Mouse (Mus musculus) liver, embryonic 14.5 days (tissue): Measurements from ENCODE around the gene Snapin. TPM values are rescaled to one million over a fixed set of nuclear protein-coding genes. Genes with fewer than 3 reads are reported as not detected.
A peak's percentile ranks its signal among the peaks of the same experiment; 100 is the strongest.

ENCODE experiments used
- ATAC-seq: fragments of 200-750 bp; cut with Nextera tagmentation; 2 replicates; pipeline ENCODE4 v1.8.0; 2017; ENCODE audit warnings: moderate number of reproducible peaks, mild to moderate bottlenecking, moderate library complexity; ENCODE audit not compliant: insufficient read depth
- DNase-seq, 3 experiments: peaks; one replicate each; pipeline ENCODE4 v3.0.0-alpha.2; 2012 to 2013; ENCODE audit warnings: low read depth in 3 of 3, low spot score in 3 of 3
- H3K27ac ChIP-seq: fragments of 300-500 bp; sonication (generic); 2 replicates; pipeline ENCODE4 v1.5.1; 2014; ENCODE audit warnings: moderate library complexity, mild to moderate bottlenecking, control low read depth, inconsistent platforms
- H3K27me3 ChIP-seq: fragments of 300-500 bp; sonication (generic); 2 replicates; pipeline ENCODE4 v1.6.1; 2014; ENCODE audit warnings: mild to moderate bottlenecking, low read length, moderate library complexity; ENCODE audit not compliant: control insufficient read depth, insufficient read depth
- H3K36me3 ChIP-seq: fragments of 300-500 bp; sonication (generic); replicated peaks from 2 replicates; pipeline ENCODE4 v1.6.1; 2014; ENCODE audit warnings: low read depth; ENCODE audit not compliant: control insufficient read depth, insufficient read depth
- H3K4me1 ChIP-seq, 2 experiments: fragments of 200-500 bp in 1 of 2; fragments of 300-500 bp in 1 of 2; sonication (generic) in 1 of 2; replicated peaks; 2 replicates each; pipeline ENCODE4 v1.6.1; 2012 to 2014; ENCODE audit warnings: antibody characterized with exemption in 1 of 2, inconsistent platforms in 1 of 2, low read length in 1 of 2; ENCODE audit not compliant: control insufficient read depth in 2 of 2, insufficient read depth in 2 of 2
- H3K4me2 ChIP-seq: fragments of 300-500 bp; sonication (generic); 2 replicates; pipeline ENCODE4 v1.6.1; 2014; ENCODE audit warnings: low read depth, mild to moderate bottlenecking, control low read depth, moderate library complexity
- H3K4me3 ChIP-seq, 2 experiments: fragments of 200-500 bp in 1 of 2; fragments of 300-500 bp in 1 of 2; sonication (generic) in 1 of 2; 2 replicates each; pipeline ENCODE4 v1.5.1; 2012 to 2014; ENCODE audit warnings: low read depth in 2 of 2, low read length in 2 of 2, mild to moderate bottlenecking in 2 of 2, control low read depth in 1 of 2, inconsistent platforms in 1 of 2, moderate library complexity in 1 of 2; ENCODE audit not compliant: insufficient read depth in 1 of 2
- H3K9ac ChIP-seq: fragments of 300-500 bp; sonication (generic); replicated peaks from 2 replicates; pipeline ENCODE4 v1.6.1; 2014; ENCODE audit warnings: mild to moderate bottlenecking, control low read depth, moderate library complexity
- H3K9me3 ChIP-seq: fragments of 300-500 bp; sonication (generic); 2 replicates; pipeline ENCODE4 v1.6.1; 2016; ENCODE audit warnings: low read length, mixed read lengths; ENCODE audit not compliant: control insufficient read depth
- CTCF ChIP-seq: IDR thresholded peaks from 2 replicates; pipeline ENCODE4 v1.5.1; 2016; ENCODE audit warnings: antibody characterized with exemption, low read depth, control low read depth
- EP300 ChIP-seq: IDR thresholded peaks from 2 replicates; pipeline ENCODE4 v1.6.1; 2016; ENCODE audit warnings: antibody characterized with exemption, low read depth
- WGBS: fragments of 180-500 bp; shearing (Covaris S2); extraction: QIAGEN DNeasy Blood & Tissue Kit; methylation state at CpG from one replicate; pipeline ENCODE4 v1.1.7; 2014; ENCODE audit not compliant: insufficient replicate concordance; 5-methylcytosine and 5-hydroxymethylcytosine counted together
- polyA plus RNA-seq, 2 experiments: library from polyadenylated mRNA; depleted of rRNA in 1 of 2; stranded (reverse) in 1 of 2; unstranded in 1 of 2; fragments of >200 nt; fragmentation: Nextera tagmentation in 1 of 2; extraction: Ambion mirVana in 1 of 2; gene quantifications; 2 replicates each; pipeline versions ENCODE4 v1.2.1 to v1.2.3; 2012 to 2014

Snapin gene
- polyA plus RNA-seq, 2 experiments, result 9.3 to 17.0 TPM

DNA sequence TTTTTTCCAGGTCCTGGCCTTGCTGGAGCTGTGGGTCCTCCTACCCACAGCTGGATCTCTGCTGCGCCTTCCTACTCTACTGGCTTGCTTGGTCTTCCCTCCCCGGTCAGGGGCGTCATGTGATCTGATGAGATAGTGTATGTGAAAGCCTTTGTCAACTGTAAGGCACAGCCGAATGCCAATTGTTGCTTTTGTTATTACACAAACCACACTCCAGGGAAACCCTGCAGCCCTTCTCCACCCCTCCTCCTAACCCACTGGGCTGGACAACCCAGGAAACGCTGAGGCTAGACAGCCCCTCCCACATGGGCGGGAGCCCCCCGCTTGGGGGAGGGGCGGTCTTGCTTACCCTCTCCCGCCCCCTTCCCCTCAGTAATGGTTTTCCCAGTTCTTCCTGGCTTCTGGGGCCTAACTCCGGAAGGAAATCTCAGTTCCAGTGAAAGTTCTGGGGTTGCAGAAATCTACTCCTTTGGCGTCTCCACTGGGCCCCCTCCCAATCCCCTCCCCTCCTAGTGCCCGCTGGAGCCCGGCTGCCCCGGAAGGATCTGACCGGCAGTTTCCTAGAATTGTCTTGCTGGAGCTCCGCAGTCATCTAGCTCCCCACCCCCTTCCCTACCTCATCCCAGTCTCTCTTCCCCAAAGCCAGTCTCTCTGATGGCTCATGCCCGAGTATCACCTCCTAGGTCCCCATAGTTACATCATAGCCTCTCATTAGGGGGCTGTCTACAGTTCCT lies 44.3 kb downstream of the Snapin start:
- TF ChIP-seq CTCF (no peak), EP300 (no peak)
- H3K9ac ChIP-seq, result 0 out of 2 replicates have a peak overlapping the region, but pooled peaks have one; percentile 10
- no peak overlapping the region for H3K27ac ChIP-seq
- H3K4me2 ChIP-seq, result peak overlapping the region; percentile 49
- WGBS, result 3% methylated on average over 17 of the region's 17 CpGs
- H3K4me3 ChIP-seq, result peak overlapping the region; percentile 18 to 53
- ATAC-seq, result peak; percentile 80
- no peaks in the 10 kb centered on the region for H3K9me3 ChIP-seq
- no peaks in the 10 kb centered on the region for H3K27me3 ChIP-seq
- H3K36me3 ChIP-seq, result no peaks in the 10 kb centered on the region
- peak; percentile 40 to 41 (median 41) for DNase-seq
- peaks cover 0 to 21% of the 10 kb centered on the region in 2 experiments; a peak in 2 of 4 replicates for H3K4me1 ChIP-seq

DNA sequence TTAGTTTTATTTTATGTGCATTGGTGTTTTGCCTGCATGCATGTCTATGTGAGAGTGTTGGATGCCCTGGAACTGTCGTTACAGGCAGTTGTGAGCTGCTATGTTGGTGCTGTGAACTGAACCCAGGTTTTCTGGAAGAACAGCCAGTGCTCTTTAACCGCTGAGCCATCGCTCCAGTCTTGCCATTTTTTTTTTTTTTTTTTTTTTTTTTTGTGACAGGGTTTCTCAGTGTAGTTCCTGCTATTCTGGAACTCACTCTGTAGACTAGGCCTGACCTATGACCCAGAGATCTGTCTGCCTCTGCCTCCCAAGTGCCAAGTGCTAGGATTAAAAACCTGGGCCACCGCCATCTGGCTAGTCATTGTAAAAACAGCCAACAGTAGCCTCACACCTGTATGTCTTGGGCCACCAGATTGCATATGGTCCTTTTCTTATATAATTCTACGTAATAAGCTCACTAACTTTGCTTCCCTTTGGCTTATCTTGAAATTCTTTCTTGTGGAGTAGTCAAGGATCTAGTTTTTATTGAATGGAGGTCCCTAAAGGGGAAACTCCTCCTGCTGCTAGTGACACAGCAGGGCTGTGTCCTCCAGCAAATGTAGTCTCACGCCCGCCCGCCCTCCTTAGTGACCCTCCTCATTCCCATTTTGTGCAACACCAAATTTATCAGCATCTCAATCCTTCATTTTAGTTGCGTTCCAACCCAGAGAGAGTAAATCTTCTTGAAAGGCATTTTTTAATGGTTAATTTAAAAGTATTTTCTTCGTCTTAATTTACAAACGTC lies 45.2 kb downstream of the Snapin start:
- Histone ChIP-seq H3K27me3 (no peaks in the 10 kb centered on the region), H3K36me3 (no peaks in the 10 kb centered on the region), H3K9ac (no peak overlapping the region), H3K4me2 (peak overlapping the region; percentile 49; the same call in 1 of the 2 replicates), H3K4me1 (peaks cover 0 to 14% of the 10 kb centered on the region in 2 experiments; a peak in 2 of 4 replicates), H3K4me3 (no peak overlapping the region), H3K9me3 (no peaks in the 10 kb centered on the region), H3K27ac (no peak overlapping the region)
- 58% methylated on average over 11 of the region's 11 CpGs for WGBS
- ATAC-seq (no peak), DNase-seq (no peak)
- TF ChIP-seq CTCF (no peak), EP300 (no peak)

DNA sequence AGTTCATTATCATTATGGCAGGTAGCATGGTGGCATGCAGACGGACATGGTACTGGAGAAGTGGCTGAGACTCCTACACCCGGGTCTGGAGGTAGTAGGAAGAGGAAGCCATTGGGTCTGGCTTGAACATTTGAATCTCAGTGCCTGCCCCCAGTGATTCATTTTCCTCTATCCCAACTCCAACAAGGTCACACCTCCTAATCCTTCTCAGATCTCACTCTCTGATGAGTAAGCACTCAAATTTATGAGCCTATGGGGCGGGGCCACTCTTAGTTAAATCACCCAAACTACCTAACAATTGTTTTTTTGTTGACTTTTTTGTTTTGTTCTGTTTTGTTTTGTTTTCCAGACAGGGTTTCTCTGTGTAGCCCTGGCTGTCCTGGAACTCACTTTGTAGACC lies 46.9 kb downstream of the Snapin start:
- no peak for TF ChIP-seq EP300
- no peak for TF ChIP-seq CTCF
- Histone ChIP-seq H3K4me1 (peaks cover 0 to 12% of the 10 kb centered on the region in 2 experiments; a peak in 2 of 4 replicates), H3K36me3 (no peaks in the 10 kb centered on the region), H3K4me2 (no peak overlapping the region), H3K27ac (no peak overlapping the region), H3K9me3 (no peaks in the 10 kb centered on the region), H3K9ac (no peak overlapping the region), H3K27me3 (no peaks in the 10 kb centered on the region), H3K4me3 (no peak overlapping the region)
- DNase-seq (no peak), ATAC-seq (no peak)
- WGBS, result 53% methylated on average over 3 of the region's 3 CpGs

DNA sequence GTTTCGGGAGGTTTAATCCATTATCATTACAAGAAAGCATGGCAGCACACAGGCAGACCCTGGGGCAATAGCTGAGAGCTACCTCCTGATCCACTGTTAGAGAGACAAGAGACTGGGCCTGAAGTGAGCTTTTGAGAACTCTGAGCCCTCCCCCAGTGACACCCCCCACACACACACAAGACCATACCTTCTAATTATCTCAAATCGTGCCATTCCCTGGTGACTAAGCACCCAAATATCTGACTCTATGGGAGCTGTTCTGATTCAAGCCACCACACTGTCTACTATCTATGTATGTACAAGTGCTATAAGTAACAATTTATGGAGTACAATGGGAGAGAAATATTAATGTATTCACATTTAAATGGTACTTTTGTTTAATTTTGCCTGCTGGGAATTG lies 50.1 kb downstream of the Snapin start:
- ATAC-seq, result no peak
- WGBS, result 58% methylated on average over 2 of the region's 2 CpGs

More for the DNA sequence above, 50.1 kb downstream of the Snapin start:
- H3K4me2 ChIP-seq, result no peak overlapping the region
- TF ChIP-seq EP300 (no peak), CTCF (no peak)
- peaks cover 0 to 5% of the 10 kb centered on the region in 2 experiments; a peak in 2 of 4 replicates for H3K4me1 ChIP-seq
- no peaks in the 10 kb centered on the region for H3K9me3 ChIP-seq
- no peak overlapping the region for H3K27ac ChIP-seq
- no peak overlapping the region for H3K9ac ChIP-seq
- no peaks in the 10 kb centered on the region for H3K36me3 ChIP-seq
- no peak overlapping the region for H3K4me3 ChIP-seq
- no peak for DNase-seq
- no peaks in the 10 kb centered on the region for H3K27me3 ChIP-seq

Other genes starting within 250 kb of the Snapin start
- 0.15 and 0.27 TPM in 2 replicates for gene Creb3l4, start 247.5 kb downstream of the Snapin start, polyA plus RNA-seq (2012; rRNA removed)
- 0.24 and 0.28 TPM in 2 replicates for gene Creb3l4, start 247.5 kb downstream of the Snapin start, polyA plus RNA-seq (2014; fragmentation: Nextera tagmentation; extraction: Ambion mirVana)
- gene Slc39a1, start 242.9 kb downstream of the Snapin start, polyA plus RNA-seq (2012; rRNA removed), result 9.8 and 10.8 TPM in 2 replicates
- gene Slc39a1, start 242.9 kb downstream of the Snapin start, polyA plus RNA-seq (2014; fragmentation: Nextera tagmentation; extraction: Ambion mirVana), result 24.1 and 24.9 TPM in 2 replicates
- 7.6 and 8.9 TPM in 2 replicates for gene Crtc2, start 236.9 kb downstream of the Snapin start, polyA plus RNA-seq (2012; rRNA removed)
- 3.2 TPM in 2 replicates for gene Crtc2, start 236.9 kb downstream of the Snapin start, polyA plus RNA-seq (2014; fragmentation: Nextera tagmentation; extraction: Ambion mirVana)
- gene Dennd4b, start 225.8 kb downstream of the Snapin start, polyA plus RNA-seq (2012; rRNA removed), result 3.9 and 4.6 TPM in 2 replicates
- 1.0 and 1.6 TPM in 2 replicates for gene Dennd4b, start 225.8 kb downstream of the Snapin start, polyA plus RNA-seq (2014; fragmentation: Nextera tagmentation; extraction: Ambion mirVana)
- 4.4 and 5.6 TPM in 2 replicates for gene Gatad2b, start 197.9 kb downstream of the Snapin start, polyA plus RNA-seq (2012; rRNA removed)
- gene Gatad2b, start 197.9 kb downstream of the Snapin start, polyA plus RNA-seq (2014; fragmentation: Nextera tagmentation; extraction: Ambion mirVana), result 2.2 and 3.2 TPM in 2 replicates
- 2.1 TPM in 2 replicates for gene Slc27a3, start 101.1 kb downstream of the Snapin start, polyA plus RNA-seq (2012; rRNA removed)
- 0.76 and 1.0 TPM in 2 replicates for gene Slc27a3, start 101.1 kb downstream of the Snapin start, polyA plus RNA-seq (2014; fragmentation: Nextera tagmentation; extraction: Ambion mirVana)
- 11.3 and 12.7 TPM in 2 replicates for gene Ints3, start 57.4 kb downstream of the Snapin start, polyA plus RNA-seq (2012; rRNA removed)
- gene Ints3, start 57.4 kb downstream of the Snapin start, polyA plus RNA-seq (2014; fragmentation: Nextera tagmentation; extraction: Ambion mirVana), result 6.6 and 9.4 TPM in 2 replicates
- gene Npr1, start 25.2 kb downstream of the Snapin start, polyA plus RNA-seq (2012; rRNA removed), result 6.5 and 7.2 TPM in 2 replicates
- 2.8 and 4.0 TPM in 2 replicates for gene Npr1, start 25.2 kb downstream of the Snapin start, polyA plus RNA-seq (2014; fragmentation: Nextera tagmentation; extraction: Ambion mirVana)
- gene Ilf2, start 14.9 kb downstream of the Snapin start, polyA plus RNA-seq (2012; rRNA removed), result 23.3 and 34.5 TPM in 2 replicates
- gene Ilf2, start 14.9 kb downstream of the Snapin start, polyA plus RNA-seq (2014; fragmentation: Nextera tagmentation; extraction: Ambion mirVana), result 46.5 and 48.9 TPM in 2 replicates
- gene Chtop, start 18.5 kb upstream of the Snapin start, polyA plus RNA-seq (2012; rRNA removed), result 33.6 and 49.9 TPM in 2 replicates
- gene Chtop, start 18.5 kb upstream of the Snapin start, polyA plus RNA-seq (2014; fragmentation: Nextera tagmentation; extraction: Ambion mirVana), result 29.7 and 32.7 TPM in 2 replicates
- gene S100a1, start 23.4 kb upstream of the Snapin start, polyA plus RNA-seq (2012; rRNA removed), result 9.2 and 14.9 TPM in 2 replicates
- 20.8 and 27.1 TPM in 2 replicates for gene S100a1, start 23.4 kb upstream of the Snapin start, polyA plus RNA-seq (2014; fragmentation: Nextera tagmentation; extraction: Ambion mirVana)
- gene S100a13, start 23.4 kb upstream of the Snapin start, polyA plus RNA-seq (2012; rRNA removed), result 7.4 and 11.1 TPM in 2 replicates
- gene S100a13, start 23.4 kb upstream of the Snapin start, polyA plus RNA-seq (2014; fragmentation: Nextera tagmentation; extraction: Ambion mirVana), result 18.0 and 19.7 TPM in 2 replicates
- 0.11 and 0.13 TPM in 2 replicates for gene S100a14, start 35.8 kb upstream of the Snapin start, polyA plus RNA-seq (2012; rRNA removed)
- not detected in 2 replicates for gene S100a14, start 35.8 kb upstream of the Snapin start, polyA plus RNA-seq (2014; fragmentation: Nextera tagmentation; extraction: Ambion mirVana)
- gene S100a16, start 46.2 kb upstream of the Snapin start, polyA plus RNA-seq (2012; rRNA removed), result 12.3 and 15.5 TPM in 2 replicates
- gene S100a16, start 46.2 kb upstream of the Snapin start, polyA plus RNA-seq (2014; fragmentation: Nextera tagmentation; extraction: Ambion mirVana), result 24.1 and 24.9 TPM in 2 replicates
- not detected in 2 replicates for gene S100a3, start 69.5 kb upstream of the Snapin start, polyA plus RNA-seq (2012; rRNA removed)
- 0.20 TPM in 1 of 2 replicates, not detected in the other for gene S100a3, start 69.5 kb upstream of the Snapin start, polyA plus RNA-seq (2014; fragmentation: Nextera tagmentation; extraction: Ambion mirVana)
- not detected in 2 replicates for gene S100a2, start 99.2 kb upstream of the Snapin start, polyA plus RNA-seq (2012; rRNA removed)
- not detected in 2 replicates for gene S100a2, start 99.2 kb upstream of the Snapin start, polyA plus RNA-seq (2014; fragmentation: Nextera tagmentation; extraction: Ambion mirVana)
- not detected in 2 replicates for gene Gm42674, start 110.9 kb upstream of the Snapin start, polyA plus RNA-seq (2012; rRNA removed)
- gene Gm42674, start 110.9 kb upstream of the Snapin start, polyA plus RNA-seq (2014; fragmentation: Nextera tagmentation; extraction: Ambion mirVana), result not detected in 2 replicates
- gene S100a4, start 112.7 kb upstream of the Snapin start, polyA plus RNA-seq (2012; rRNA removed), result 1.0 and 2.0 TPM in 2 replicates
- gene S100a4, start 112.7 kb upstream of the Snapin start, polyA plus RNA-seq (2014; fragmentation: Nextera tagmentation; extraction: Ambion mirVana), result 0.73 and 1.0 TPM in 2 replicates
- gene S100a5, start 117.5 kb upstream of the Snapin start, polyA plus RNA-seq (2012; rRNA removed), result not detected in 2 replicates
- not detected in 2 replicates for gene S100a5, start 117.5 kb upstream of the Snapin start, polyA plus RNA-seq (2014; fragmentation: Nextera tagmentation; extraction: Ambion mirVana)
- 3.4 and 5.4 TPM in 2 replicates for gene S100a6, start 121.8 kb upstream of the Snapin start, polyA plus RNA-seq (2012; rRNA removed)
- gene S100a6, start 121.8 kb upstream of the Snapin start, polyA plus RNA-seq (2014; fragmentation: Nextera tagmentation; extraction: Ambion mirVana), result 7.2 and 13.6 TPM in 2 replicates
- not detected in 2 replicates for gene S100a7a, start 163.0 kb upstream of the Snapin start, polyA plus RNA-seq (2012; rRNA removed)
- not detected in 2 replicates for gene S100a7a, start 163.0 kb upstream of the Snapin start, polyA plus RNA-seq (2014; fragmentation: Nextera tagmentation; extraction: Ambion mirVana)
- 203 and 418 TPM in 2 replicates for gene S100a8, start 177.9 kb upstream of the Snapin start, polyA plus RNA-seq (2012; rRNA removed)
- 838 and 1,223 TPM in 2 replicates for gene S100a8, start 177.9 kb upstream of the Snapin start, polyA plus RNA-seq (2014; fragmentation: Nextera tagmentation; extraction: Ambion mirVana)
- gene S100a9, start 204.7 kb upstream of the Snapin start, polyA plus RNA-seq (2012; rRNA removed), result 292 and 431 TPM in 2 replicates
- gene S100a9, start 204.7 kb upstream of the Snapin start, polyA plus RNA-seq (2014; fragmentation: Nextera tagmentation; extraction: Ambion mirVana), result 583 and 836 TPM in 2 replicates
- 0.02 TPM in 1 of 2 replicates, not detected in the other for gene Pglyrp4, start 235.9 kb upstream of the Snapin start, polyA plus RNA-seq (2012; rRNA removed)
- 0.06 TPM in 1 of 2 replicates, not detected in the other for gene Pglyrp4, start 235.9 kb upstream of the Snapin start, polyA plus RNA-seq (2014; fragmentation: Nextera tagmentation; extraction: Ambion mirVana)